In the genomic region with DNA sequence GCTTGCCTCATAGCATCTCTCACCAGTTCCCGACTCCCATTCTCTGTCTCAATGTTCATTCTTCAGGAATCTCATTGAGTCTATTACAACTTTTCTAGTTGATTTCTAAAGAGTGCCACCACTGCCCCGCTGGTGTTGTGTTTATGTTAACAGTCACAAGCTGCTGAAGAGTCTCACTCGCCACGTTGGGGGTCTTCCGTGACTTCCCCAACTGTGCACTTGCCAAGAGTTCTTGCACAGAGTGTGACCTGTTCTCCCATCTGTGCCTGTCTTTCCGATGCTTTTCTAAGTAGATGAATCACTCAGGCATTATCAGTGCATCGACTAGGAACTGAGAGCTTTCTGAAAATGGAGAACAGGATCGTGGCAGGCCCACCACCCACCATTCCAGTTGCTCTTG, we compare ENCODE assay signal across 19 mouse cellular contexts. TPM values are rescaled to one million over a fixed set of nuclear protein-coding genes. Genes with fewer than 3 reads are reported as not detected.
"Had no signal": no experiment of that assay in that cellular context is flagged by ENCODE, and none has a peak within 500 bp of the region (broad histone marks: within the 10 kb centered on the region; RNA-seq: fewer than 3 reads in every experiment).

No protein-coding gene starts in this region.

- H3K27ac ChIP-seq: liver, embryonic 15.5 days; lung, embryonic 15.5 days; macrophage; midbrain, embryonic 13.5 days; neural tube, embryonic 12.5 days; stomach, embryonic 15.5 days; stomach, postnatal 0 days had no signal

- H3K9ac ChIP-seq: liver, embryonic 15.5 days; liver, postnatal 0 days; lung, embryonic 15.5 days; midbrain, embryonic 13.5 days; neural tube, embryonic 12.5 days; stomach, embryonic 15.5 days had no signal

- ATAC-seq: liver, postnatal 0 days; midbrain, embryonic 13.5 days; midbrain, embryonic 16.5 days had no signal

- H3K4me3 ChIP-seq: liver, embryonic 15.5 days; lung, embryonic 15.5 days; megakaryocyte, embryonic 14.5 days; midbrain, embryonic 13.5 days; neural tube, embryonic 12.5 days; stomach, embryonic 15.5 days had no signal

- H3K36me3 ChIP-seq: liver, embryonic 15.5 days; lung, embryonic 15.5 days; midbrain, embryonic 13.5 days; neural tube, embryonic 12.5 days; stomach, embryonic 15.5 days had no signal

- DNase-seq: liver, postnatal 0 days; lung, postnatal 14 days; lung, postnatal 36 days; right cerebral cortex, postnatal 14 days; thymus, adult 2 months; thymus, postnatal 25 days; thymus, postnatal 4 days had no signal

- H3K27me3 ChIP-seq: neural tube, embryonic 12.5 days; stomach, embryonic 15.5 days had no signal

- H3K9me3 ChIP-seq: liver, embryonic 15.5 days; stomach, embryonic 15.5 days had no signal

- H3K4me2 ChIP-seq: liver, embryonic 15.5 days; lung, embryonic 15.5 days; midbrain, embryonic 11.5 days; midbrain, embryonic 13.5 days; neural tube, embryonic 12.5 days; stomach, embryonic 15.5 days had no signal

RNA-seq across cellular contexts. Expression of a gene that starts 3.0 kb away (rescaled TPM):
- total RNA-seq: monocyte, adult 5-6 weeks; neutrophil, adult 5-6 weeks had no signal
- polyA plus RNA-seq: macrophage; midbrain, embryonic 11.5 days; neural tube, embryonic 12.5 days had no signal

RNA-seq across cellular contexts. Expression of a gene that starts 41.6 kb away (rescaled TPM):
- total RNA-seq: monocyte, adult 5-6 weeks had no signal
- polyA plus RNA-seq: midbrain, embryonic 11.5 days; midbrain, embryonic 13.5 days; midbrain, embryonic 16.5 days had no signal
